Mouse (Mus musculus) adrenal gland, postnatal 36 days (tissue): ENCODE data around the gene Glt8d1. TPM values are rescaled to one million over a fixed set of nuclear protein-coding genes. Genes with fewer than 3 reads are reported as not detected.
A peak's percentile ranks its signal among the peaks of the same experiment; 100 is the strongest.

Experiments
- DNase-seq, 2 experiments: peaks; one replicate each; pipeline ENCODE4 v3.0.0; 2021; ENCODE audit warnings: mixed read lengths in 1 of 2
- long read RNA-seq, 2 experiments: library from polyadenylated mRNA; stranded (forward); transcript quantifications; one replicate each; pipeline ENCODE4 v2.0.0; 2021; ENCODE audit warnings: borderline sequencing depth in 2 of 2
- total RNA-seq, 2 experiments: library from RNA; stranded (reverse); gene quantifications; 2 replicates each; pipeline ENCODE4 v1.2.3; 2021

The Glt8d1 gene
- 10 to 100 TPM; 45.8 to 49.2 TPM for total RNA-seq
- long read RNA-seq, experiment 1, transcript Glt8d1-201 (10 exons, 2,018 nt), result major isoform, 16 of 52 reads
- long read RNA-seq, experiment 1, transcript Glt8d1-202 (10 exons, 1,498 nt), result minor isoform, 12 of 52 reads
- long read RNA-seq, experiment 1, partial matches to known transcripts, result 2 of 52 reads
- long read RNA-seq, experiment 1, other reads (novel, unspliced or antisense), result 21 of 52 reads
- long read RNA-seq, experiment 2, transcript Glt8d1-202 (10 exons, 1,498 nt), result major isoform, 9 of 19 reads
- long read RNA-seq, experiment 2, transcript Glt8d1-201 (10 exons, 2,018 nt), result minor isoform, 6 of 19 reads
- long read RNA-seq, experiment 2, partial matches to known transcripts, result 0 of 19 reads
- long read RNA-seq, experiment 2, other reads (novel, unspliced or antisense), result 4 of 19 reads

DNA sequence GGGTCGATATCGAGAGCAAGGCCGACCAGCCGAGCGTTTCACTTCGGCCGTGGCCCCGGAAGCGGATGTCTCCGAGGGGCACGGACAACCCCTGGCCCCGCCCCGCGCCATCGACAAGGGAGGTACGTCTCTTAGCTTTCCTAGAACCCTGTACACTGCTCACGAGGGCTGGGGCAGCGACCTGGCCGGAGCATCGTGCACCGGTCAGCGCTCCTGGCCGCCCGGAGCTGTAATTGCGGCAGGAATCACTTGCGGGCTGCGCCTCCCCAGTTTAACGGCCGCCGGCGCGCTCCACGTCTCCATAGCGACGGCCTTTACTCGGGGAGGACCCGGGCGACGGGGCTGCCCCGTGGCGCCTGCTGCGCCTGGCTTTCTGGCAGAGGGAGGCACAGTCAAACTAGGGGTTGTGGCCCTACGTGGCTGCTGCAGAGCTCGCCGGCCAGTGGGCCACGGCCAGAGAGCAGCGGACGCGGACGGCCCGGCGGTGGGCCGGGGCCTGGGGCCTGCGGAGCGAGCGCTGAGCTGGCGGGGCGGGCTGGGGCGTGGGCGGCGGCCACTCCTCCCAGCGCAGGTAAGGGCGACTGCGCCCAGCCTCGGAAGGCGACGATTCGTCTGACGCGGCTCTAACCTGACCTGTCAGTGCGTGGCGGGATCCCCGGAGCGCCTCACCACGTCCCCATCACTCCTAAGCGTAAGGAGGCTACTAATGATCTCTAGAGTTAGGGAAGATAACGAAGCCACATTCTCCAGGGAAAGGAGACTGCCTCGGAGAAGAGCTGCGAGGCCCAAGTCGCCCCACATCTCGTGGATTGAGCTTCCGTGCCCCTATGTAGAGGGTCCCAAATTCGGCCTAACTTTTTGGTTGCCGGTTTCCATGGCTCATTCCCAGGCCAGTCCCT lies at the start of gene Glt8d1, which contains the start of gene Spcs1:
Gene Glt8d1, plus strand, starts transcription at position 94 of the 899 bp plus-strand sequence.
Gene Spcs1, minus strand, starts transcription at position 366 of the 899 bp plus-strand sequence.
- DNase-seq, result peak; percentile 90 to 95

DNA sequence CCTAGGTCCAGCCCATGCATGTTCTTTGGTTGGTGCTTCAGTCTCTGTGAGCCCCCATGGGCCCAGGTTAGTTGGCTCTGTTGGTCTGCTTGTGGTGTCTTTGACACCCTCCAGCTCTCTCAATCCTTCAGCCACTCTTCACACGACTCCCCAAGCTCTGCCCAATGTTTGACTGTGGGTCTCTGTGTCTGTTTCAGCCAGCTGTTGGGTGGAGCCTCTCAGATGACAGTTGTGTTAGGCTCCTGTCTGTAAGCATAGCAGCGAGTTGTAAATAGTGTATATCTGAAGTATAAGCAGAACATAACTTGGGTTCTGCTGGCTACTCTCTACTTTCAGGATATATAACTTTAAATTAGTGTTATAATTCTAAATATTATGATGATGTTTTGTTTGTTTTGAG lies 42.7 kb upstream of the Glt8d1 start:
- no peak for DNase-seq

DNA sequence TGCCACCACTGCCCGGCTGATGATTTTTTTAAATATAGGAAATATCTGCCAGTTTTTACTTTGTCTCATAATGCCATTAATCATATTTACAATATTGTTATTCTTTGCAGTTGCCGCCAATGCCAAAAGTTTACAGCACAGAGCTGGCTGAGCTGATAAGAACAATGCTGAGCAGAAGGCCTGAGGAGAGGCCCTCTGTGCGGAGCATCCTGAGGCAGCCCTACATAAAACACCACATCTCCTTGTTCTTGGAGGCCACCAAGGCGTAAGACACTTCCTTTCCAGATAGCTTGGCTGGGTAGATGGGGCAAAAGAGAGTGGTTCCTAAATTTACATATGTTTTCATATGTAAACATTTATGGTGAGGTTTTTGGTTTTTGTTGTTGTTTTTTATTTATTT lies 42.2 kb upstream of the Glt8d1 start:
- no peak for DNase-seq

DNA sequence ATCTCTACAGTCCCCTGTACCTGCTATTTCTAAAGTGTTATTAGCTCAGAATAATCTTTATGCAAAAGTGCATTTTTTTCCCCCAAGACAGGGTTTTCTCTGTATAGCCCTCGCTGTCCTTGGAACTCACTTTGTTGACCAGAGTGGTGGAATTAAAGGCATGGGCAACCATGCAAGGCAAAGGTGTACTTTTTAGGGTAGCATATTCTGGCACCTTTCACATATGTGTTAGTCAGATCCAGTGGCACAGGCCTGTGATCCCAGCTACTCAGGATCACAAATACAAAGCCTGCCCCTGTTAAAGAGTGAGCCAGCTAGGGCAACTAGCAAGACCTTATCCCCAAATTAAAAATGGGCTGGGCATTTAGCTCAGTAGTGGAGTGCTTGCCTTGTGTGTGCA lies 40.8 kb upstream of the Glt8d1 start:
- DNase-seq, result no peak

DNA sequence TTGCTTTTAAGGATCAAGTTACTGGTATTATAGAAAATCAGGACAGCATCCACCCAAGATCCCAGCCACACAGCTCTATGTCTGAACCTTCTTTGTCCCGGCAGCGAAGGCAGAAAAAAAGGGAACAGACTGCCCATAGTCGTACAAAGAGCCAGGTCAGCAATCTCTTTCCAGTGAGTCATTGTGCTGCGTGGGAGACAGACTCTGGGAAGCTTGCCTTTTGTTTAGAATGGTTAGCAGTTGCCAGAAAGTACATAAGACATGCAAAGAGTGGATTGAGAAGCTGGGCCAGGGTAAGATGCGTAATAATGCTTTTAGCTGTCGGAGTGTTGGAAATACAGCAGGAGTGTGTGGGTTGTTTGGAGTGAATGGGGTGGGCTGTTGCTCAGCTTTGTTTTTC lies 27.0 kb upstream of the Glt8d1 start:
- peak; percentile 32 to 60 for DNase-seq

DNA sequence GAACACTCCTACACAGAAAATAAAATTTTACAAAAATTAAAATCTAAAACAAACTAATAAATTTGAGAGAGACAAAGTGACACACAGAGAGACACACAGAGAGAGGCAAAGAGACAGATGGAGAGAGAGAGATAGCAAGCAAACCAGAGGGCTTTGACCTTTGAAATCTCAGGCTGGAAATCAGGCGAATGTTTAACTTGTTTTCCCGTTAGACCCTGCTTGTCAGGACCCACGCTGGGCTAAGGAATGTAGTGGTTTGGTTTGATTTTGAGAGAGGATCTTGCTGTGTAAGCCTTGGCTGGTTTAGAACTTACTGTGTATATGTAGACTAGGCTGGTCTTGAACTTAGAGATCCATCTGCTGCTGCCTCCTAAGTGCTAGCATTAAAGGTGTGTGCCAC lies 25.0 kb upstream of the Glt8d1 start:
- DNase-seq, result no peak

DNA sequence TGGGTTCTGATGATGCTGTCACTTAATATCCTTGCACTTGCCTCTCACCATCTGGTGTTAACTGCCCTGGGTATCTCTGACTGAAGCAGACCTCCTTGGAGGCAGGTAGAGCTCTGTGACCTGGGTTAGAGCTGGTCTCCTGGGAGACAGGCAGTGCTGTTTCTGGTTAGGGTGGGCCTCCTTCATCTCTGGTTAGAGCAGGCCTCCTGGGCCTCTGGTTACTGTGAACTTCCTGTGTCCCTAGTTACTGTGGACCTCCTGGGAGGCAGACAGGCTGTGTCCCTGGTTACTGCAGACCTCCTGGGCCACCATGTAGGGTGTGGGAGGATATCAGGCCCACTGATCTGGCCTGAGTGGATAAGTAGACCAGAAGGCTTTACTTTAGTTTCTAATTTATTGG lies 4.8 kb upstream of the Glt8d1 start:
- no peak for DNase-seq

DNA sequence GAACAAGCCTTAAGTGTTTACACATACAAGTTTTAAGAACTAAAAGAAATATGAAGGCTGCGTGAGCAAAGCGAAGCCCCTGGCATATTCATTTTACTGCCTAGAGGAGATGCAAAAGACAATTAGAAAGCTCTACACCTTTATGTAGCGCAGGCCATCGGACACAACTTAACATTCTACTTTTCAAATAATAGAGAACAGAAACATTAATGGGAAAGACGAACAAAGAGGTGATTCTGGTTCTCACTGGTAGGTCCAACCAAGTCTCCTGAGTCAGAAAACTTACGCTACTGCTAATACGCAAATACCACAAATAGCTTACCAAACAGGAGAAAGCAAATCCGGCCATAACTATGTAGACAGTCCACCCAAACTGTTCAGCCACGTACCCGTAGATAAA lies 844 bp upstream of the Glt8d1 start:
- DNase-seq, result no peak

DNA sequence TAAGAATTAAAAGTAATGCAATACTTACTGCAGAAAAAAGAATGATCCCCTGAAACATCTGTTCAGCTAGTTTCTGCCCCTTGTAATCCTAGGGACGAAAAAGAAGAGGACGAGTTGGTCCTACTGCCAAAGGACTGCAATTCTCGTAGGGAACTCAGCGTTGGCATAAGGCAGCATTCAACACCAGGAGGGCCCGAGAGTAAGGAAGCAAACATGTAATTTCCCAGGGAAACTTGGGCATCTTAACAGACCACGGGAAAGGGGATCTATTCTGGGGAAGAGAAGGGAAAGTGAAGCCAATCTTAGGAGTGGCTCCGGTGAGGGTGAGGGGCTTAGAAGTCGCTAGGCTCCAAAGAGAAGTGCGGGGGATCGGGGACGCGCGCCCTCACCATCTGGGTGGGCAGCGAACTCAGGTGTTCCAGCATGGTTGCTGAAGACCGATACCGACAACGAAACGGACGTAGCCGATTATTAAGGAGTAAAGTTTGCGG lies 339 bp upstream of the Glt8d1 start:
- DNase-seq, result no peak

DNA sequence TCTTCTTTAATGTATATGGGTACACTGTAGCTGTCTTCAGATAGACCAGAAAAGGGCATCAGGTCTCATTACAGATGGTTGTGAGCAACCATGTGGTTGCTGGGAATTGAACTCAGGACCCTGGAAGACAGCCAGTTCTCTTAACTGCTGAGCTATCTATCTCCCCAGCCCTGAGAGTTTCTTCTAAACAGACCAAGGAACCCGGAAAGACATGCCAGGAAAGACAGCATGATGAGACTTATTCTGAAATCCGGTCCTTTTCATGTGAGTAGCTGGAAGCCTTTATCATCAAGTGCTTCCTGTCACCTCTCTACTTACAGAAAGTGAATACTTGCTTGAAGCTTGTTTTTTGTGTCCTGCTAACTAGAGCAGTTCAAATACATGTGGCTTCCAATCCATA lies 3.3 kb downstream of the Glt8d1 start:
- no peak for DNase-seq

DNA sequence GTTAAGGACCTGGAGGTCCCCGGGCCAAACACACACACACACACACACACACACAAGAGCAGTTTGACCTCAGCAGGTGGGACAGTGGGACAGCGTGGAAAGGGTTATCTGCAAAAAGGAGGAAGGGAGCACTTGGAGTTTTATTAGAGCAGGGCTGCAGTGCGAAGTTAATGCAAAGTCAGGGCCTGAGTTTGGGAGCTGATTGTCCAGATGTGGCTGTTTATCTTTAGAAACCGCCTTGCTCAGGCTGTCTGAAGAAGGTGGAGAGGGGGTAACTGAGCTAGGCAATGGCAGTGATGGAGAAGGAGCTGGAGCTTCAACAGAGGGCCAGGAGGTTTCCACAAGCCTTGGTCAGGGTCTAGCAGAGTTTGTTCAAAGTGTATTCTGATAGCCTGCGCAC lies 5.6 kb downstream of the Glt8d1 start:
- DNase-seq, result no peak

DNA sequence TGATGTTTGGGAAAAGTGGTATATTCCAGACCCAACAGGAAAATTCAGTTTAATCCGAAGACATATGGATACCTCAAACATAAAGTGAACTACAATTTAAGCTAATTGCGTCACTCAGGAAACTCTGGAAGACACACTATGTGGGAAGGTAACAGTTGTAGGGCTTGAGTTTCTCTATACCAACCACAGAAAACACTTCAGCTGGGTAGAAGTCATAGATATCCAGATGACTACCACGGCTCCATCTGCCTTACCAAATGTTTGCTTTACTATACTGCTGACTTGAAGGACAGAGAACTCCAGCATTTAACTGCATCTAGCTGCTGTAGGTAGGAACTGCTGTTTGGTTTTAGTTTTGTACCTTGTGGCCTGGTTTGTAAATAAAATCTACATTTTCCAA lies 10.4 kb downstream of the Glt8d1 start:
- DNase-seq, result no peak

DNA sequence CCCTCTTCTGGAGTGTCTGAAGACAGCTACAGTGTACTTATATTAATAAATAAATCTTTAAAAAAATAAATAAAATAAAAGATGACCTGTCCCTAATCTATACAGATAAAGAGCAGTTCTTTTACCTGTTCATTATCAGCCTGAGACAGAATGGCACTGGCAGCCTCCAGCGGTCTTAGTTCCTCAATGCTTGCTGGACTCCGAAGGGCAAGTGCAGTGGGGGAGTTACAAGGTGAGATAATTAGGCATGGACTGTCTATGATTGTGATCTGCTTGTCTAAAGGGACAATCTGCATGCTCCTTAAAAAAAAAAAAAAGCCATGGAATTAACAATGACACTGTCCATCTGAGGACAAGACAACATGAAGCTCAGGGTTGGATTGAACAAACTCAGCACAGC lies 12.7 kb downstream of the Glt8d1 start:
- no peak for DNase-seq

DNA sequence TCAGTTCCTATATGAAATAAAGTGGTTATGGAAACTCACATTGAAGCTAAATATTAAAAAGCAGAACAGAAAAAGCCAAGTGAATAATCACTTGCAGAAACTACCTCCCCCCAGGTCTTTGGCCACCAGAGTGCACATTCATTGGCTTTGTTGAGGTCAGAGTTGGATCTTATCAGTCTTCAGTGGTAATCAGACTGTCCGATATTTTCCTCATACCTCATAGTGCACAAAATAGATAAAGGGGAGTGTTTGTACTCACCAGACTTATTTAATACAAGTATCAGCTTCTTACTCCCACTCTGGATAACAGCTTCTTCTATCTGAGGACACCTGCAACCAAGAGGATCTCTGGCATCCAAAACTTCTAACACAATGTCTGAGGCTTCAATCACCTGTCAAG lies 14.9 kb downstream of the Glt8d1 start:
- no peak for DNase-seq

DNA sequence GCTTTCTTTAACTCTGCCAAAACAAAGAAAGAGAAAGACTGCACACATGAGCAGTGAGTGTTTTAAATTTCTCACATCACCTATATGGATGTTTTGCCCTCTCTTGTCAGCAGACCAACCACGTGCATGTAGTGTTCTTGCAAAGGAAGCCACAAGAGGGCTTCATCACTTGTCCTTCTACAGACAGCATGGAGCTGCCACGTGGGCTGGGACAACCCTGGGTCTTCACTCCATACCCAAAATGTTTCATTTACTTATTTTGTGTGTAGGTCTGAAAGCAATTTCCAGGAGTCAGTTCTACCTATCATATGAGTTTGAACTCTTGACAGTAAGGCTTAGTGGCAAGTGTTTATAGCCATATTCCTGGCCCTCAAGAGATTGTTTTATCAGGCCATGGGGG lies 16.7 kb downstream of the Glt8d1 start:
- DNase-seq, result peak; percentile 32 to 40

DNA sequence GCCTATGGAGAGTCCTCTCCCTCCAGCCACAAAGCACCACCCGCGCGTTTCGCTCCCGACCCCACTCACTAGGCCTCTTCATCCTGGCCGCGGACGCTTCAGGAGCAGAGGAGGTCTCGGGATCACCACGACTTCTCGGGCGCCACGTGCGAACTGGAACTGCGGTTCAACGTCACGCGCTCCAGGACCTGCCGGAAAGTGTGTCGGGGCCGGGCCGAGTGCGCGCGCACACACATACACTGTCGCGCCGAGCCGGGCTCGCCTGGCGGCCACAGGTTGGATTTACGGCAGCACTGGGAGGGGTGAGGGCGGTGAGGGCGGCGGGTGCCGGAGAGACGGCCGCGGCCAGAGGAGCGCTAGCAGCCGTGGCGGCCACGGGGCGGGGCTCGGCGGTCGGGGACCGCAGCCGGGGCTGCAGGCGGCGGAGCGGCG lies 17.7 kb downstream of the Glt8d1 start, which contains the start of the genes Pbrm1 and Gnl3:
Gene Pbrm1, plus strand, starts transcription at position 279 of the 432 bp plus-strand sequence.
Gene Gnl3, minus strand, starts transcription at position 293 of the 432 bp plus-strand sequence.
- DNase-seq, result peak; percentile 98 to 99

DNA sequence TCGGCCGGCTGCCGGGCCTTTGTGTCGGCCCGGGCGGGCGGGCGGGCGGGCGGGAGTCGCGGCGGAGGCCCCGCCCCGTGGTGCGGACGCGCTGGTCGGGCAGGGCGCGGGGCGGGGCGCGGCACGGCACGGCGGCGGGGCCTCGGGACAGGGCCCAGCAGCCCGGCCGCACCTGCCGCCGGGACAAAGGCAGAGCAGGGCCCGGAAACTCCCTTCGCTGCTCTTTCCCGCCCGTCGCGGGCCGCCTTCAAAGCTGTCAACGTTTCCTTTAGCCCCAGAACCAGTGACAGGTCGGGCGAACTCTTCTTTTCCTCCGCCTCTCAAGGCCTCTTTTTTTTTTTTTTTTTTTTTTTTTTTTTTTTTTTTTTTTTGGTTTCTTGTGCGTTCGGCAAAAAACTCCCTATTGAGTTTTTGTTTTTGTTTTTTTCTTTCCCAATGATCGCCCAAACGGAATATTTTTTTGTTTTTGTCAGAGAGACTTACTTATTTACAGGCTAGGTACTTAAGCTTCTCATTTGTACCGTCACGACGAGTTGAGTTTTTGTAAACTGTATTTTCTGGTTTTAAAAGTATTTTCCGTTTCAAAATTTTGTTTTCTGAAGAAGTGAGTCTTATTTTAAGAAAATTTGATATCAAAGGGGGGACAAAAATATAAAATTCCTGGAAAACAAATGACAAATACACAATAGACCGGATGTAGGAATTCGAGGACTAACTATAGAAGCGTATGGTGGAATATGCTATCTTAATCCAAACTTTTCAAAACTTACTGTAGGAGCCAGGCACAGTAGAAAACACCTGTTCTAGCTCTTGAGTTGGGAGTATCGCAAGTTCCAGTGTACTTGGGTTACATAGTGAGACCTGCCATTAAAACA lies 18.4 kb downstream of the Glt8d1 start:
- peak; percentile 83 to 93 for DNase-seq

DNA sequence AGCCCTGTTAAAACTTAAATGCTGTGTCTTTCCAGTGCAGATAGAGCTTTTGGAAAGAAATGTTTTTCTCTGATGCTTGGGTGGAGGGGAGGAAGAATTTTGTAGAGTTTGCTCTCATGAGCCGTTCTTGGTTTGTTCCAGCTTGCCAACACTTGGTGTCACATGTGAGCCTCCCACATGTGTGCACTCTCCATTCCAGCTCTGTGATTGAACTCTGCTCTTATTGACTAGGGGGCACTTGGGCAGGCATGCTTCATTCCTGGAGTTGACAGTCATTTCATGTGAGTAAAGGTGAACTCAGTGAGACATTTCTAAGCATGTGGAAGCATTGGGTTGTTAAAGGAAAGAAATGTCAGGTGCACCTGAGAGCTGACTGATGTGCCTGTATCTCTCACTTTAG lies 21.4 kb downstream of the Glt8d1 start:
- no peak for DNase-seq

DNA sequence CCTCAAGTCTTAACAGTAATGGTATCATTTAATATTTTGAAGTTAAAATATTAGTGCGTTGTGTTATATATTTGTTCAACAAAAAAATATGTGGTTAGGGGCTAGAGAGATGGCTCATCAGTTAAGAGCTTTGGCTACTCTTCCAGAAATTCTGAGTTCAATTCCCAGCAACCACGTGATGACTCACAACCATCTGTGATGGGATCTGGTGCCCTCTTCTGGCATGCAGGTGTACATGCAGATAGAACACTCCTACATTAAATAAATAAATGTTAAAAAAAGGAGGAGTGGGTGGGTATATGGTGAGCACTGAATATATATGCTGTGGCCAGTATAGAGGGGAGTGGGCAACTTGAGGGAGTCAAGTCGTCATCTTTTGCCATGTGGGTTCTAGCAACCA lies 24.6 kb downstream of the Glt8d1 start:
- DNase-seq, result peak in 1 of 2 experiments; percentile 21

DNA sequence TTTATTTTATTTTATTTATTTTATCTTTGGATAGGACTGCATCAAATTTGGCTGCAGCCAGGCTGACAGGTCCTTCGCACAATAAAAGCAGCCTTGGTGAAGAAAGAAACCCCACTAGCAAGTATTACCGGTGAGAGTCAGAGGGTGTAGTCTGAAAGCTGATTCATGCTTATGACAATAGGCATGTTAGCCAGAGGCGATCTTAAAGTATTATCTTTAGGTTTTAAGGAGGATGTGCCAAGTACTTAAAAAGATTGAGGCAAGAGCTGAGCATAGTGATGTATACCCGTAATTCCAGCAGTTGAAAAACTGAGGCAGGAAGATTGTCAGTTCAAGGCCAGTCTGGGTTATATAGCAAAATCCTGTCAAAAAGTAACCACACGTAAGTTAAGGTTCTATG lies 44.1 kb downstream of the Glt8d1 start:
- DNase-seq, result no peak

DNA sequence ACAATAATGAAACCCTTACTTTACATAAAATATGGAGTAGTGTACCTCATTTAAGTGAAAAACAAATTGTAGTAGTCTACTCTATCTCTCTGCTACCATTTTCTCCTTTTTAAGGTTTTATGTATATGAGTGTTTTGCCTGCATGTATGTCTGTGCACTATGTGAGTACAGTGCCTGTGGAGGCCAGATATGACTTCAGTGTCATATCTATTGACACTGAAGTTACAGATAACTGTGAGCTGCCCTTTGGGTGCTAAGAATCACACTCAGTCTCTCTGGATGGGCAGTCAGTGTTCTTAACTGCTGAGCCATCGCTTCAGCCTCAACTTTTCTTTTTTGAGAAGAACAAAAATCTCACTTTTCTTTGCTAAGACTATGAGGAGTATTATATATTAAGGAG lies 44.6 kb downstream of the Glt8d1 start:
- DNase-seq, result no peak
